Mouse (Mus musculus) stomach, embryonic 14.5 days (tissue): ENCODE measurements around the gene Atg9a. TPM values are rescaled to one million over a fixed set of nuclear protein-coding genes. Genes with fewer than 3 reads are reported as not detected.

ENCODE experiments used
- ATAC-seq: fragments of 200-750 bp; cut with Nextera tagmentation; 2 replicates; pipeline ENCODE4 v1.8.0; 2017; ENCODE audit warnings: low read depth, moderate TSS enrichment; ENCODE audit not compliant: insufficient number of reproducible peaks, insufficient read depth, low FRiP score
- H3K27ac ChIP-seq: fragments of 300-500 bp; sonication (generic); 2 replicates; pipeline ENCODE4 v1.5.1; 2014; ENCODE audit warnings: mild to moderate bottlenecking, low read length, moderate library complexity, mixed read lengths
- H3K27me3 ChIP-seq: fragments of 300-500 bp; sonication (generic); 2 replicates; pipeline ENCODE4 v1.6.1; 2014; ENCODE audit warnings: low read length, control low read depth, mixed read lengths; ENCODE audit not compliant: control insufficient read depth, insufficient read depth
- H3K36me3 ChIP-seq: fragments of 300-500 bp; sonication (generic); 2 replicates; pipeline ENCODE4 v1.6.1; 2014; ENCODE audit warnings: mild to moderate bottlenecking, control low read depth, low read length, moderate library complexity, mixed read lengths; ENCODE audit not compliant: control insufficient read depth, insufficient read depth
- H3K4me1 ChIP-seq: fragments of 300-500 bp; sonication (generic); 2 replicates; pipeline ENCODE4 v1.6.1; 2014; ENCODE audit warnings: low read length, control low read depth, mixed read lengths; ENCODE audit not compliant: control insufficient read depth, insufficient read depth
- H3K4me2 ChIP-seq: fragments of 300-500 bp; sonication (generic); replicated peaks from 2 replicates; pipeline ENCODE4 v1.6.1; 2014; ENCODE audit warnings: low read depth, low read length, control low read depth
- H3K4me3 ChIP-seq: fragments of 300-500 bp; sonication (generic); 2 replicates; pipeline ENCODE4 v1.5.1; 2014; ENCODE audit warnings: low read depth, low read length, control low read depth
- H3K9ac ChIP-seq: fragments of 300-500 bp; sonication (generic); replicated peaks from 2 replicates; pipeline ENCODE4 v1.6.1; 2014; ENCODE audit warnings: low read depth, mild to moderate bottlenecking, control low read depth, low read length, moderate library complexity, mixed read lengths
- H3K9me3 ChIP-seq: fragments of 300-500 bp; sonication (generic); 2 replicates; pipeline ENCODE4 v1.6.1; 2016; ENCODE audit warnings: low read depth, low read length, control low read depth; ENCODE audit not compliant: control insufficient read depth
- WGBS: fragments of 180-500 bp; shearing (Covaris S2); extraction: QIAGEN DNeasy Blood & Tissue Kit; methylation state at CpG from one replicate; pipeline ENCODE4 v1.1.7; 2014; 5-methylcytosine and 5-hydroxymethylcytosine counted together
- polyA plus RNA-seq: library from polyadenylated mRNA; unstranded; fragments of >200 nt; fragmentation: Nextera tagmentation; extraction: Ambion mirVana; gene quantifications from 2 replicates; pipeline ENCODE4 v1.2.1, GENCODE M21; 2014

Gene Atg9a
- polyA plus RNA-seq, 1 experiment from 2014 or later = 23.2 TPM

DNA sequence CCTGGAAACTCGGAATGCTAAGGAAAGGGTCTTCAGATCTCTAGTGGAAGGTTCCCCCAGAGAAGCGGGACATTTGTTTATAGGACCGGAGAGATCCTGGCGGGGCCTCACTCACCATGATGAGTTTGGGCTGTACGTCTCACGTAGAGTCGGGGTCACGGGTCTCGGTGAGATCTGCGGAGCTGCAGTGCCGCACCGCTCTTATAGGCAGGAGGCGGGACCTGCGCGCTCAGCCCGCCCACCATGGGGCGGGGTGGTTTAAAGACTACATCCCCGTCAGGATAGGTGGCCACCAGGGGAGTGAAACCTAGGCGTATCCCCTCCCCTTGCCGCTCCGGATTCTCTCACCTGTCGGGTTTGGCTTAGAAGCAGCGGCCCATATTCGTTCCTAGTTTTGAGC, 27.1 kb upstream of the Atg9a start:
- H3K9me3 ChIP-seq = no peaks in the 10 kb centered on the region
- peaks cover 10% of the 10 kb centered on the region for H3K27me3 ChIP-seq
- peak overlapping the region; percentile 51 for H3K4me3 ChIP-seq
- peak; percentile 89 for ATAC-seq
- H3K36me3 ChIP-seq = peaks cover 4% of the 10 kb centered on the region; the same call in 1 of the 2 replicates
- H3K4me1 ChIP-seq = peaks cover 9% of the 10 kb centered on the region; the same call in 1 of the 2 replicates
- peak overlapping the region; percentile 98 for H3K4me2 ChIP-seq
- under 1% methylated on average over 24 of the region's 24 CpGs for WGBS
- peak overlapping the region; percentile 47 for H3K9ac ChIP-seq
- no peak overlapping the region; the same call in 1 of the 2 replicates for H3K27ac ChIP-seq

DNA sequence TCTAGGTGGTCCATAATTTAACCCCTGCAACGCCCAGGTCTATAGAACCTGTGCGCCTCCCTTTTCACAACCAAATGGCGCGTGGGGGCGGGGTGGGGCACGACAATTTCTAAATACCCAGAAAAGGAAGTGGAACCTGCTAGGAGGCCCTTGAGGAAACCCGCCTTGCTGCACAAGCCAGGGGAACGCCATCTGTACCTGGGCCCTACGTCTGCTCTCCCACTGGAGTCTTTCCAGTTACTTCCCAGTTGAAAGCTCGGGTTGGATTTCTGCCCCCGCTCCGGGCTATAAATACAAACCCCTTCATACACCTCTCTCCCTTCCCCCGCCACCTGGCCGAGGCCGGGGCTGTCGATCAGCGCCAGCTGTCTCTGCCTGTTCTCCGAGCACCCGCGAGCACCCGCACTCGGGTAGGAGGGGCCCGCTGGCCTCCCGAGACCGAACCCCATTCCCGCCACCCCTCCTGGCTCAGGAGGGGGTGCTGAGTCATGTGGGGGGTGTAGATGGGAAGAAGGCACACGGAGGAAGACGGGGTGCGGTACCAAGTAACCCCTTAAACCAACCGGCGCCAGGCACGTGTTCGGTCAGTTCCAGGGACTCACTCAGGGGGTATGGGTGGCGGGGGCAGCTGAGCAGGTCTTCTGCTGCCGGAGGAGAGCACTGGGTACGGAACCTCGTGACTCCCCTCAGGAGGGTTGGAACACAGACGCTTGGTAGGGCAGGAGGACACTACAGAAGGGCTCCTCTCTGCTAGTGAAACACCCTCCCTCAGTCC, 26.4 kb upstream of the Atg9a start:
- Histone ChIP-seq H3K36me3 (peaks cover 10% of the 10 kb centered on the region; the same call in 1 of the 2 replicates), H3K4me3 (peak overlapping the region; percentile 51), H3K27me3 (peaks cover 10% of the 10 kb centered on the region), H3K9ac (peak overlapping the region; percentile 47), H3K9me3 (no peaks in the 10 kb centered on the region), H3K27ac (peak overlapping the region; percentile 44; the same call in 1 of the 2 replicates), H3K4me1 (peaks cover 9% of the 10 kb centered on the region; the same call in 1 of the 2 replicates), H3K4me2 (peak overlapping the region; percentile 98)
- peak; percentile 24 for ATAC-seq
- 1% methylated on average over 38 of the region's 38 CpGs for WGBS

DNA sequence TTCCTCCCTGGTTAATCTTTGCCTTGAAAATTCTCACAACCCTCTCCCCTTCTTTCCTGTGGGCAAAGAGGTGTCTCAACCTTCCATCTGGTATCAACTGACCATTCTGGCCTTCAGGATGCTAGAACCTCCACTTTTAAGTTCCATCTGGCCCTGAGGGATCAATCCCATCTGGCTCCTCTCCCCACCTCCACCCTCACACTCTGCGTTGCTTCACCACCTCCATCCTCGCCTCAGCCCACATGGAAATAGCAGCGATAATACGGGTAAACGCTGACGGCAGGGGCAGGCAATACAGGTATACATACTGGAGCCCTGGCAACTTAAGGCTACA, 25.9 kb upstream of the Atg9a start:
- 2% methylated on average over 6 of the region's 6 CpGs for WGBS
- ATAC-seq = no peak
- H3K36me3 ChIP-seq = peaks cover 16% of the 10 kb centered on the region; the same call in 1 of the 2 replicates
- peaks cover 10% of the 10 kb centered on the region; the same call in 1 of the 2 replicates for H3K4me1 ChIP-seq
- H3K4me2 ChIP-seq = peak overlapping the region; percentile 98
- H3K9ac ChIP-seq = 0 out of 2 replicates have a peak overlapping the region, but pooled peaks have one; percentile 47
- peak overlapping the region; percentile 51 for H3K4me3 ChIP-seq
- no peaks in the 10 kb centered on the region for H3K9me3 ChIP-seq
- H3K27ac ChIP-seq = peak overlapping the region; percentile 44; the same call in 1 of the 2 replicates
- H3K27me3 ChIP-seq = peaks cover 10% of the 10 kb centered on the region

DNA sequence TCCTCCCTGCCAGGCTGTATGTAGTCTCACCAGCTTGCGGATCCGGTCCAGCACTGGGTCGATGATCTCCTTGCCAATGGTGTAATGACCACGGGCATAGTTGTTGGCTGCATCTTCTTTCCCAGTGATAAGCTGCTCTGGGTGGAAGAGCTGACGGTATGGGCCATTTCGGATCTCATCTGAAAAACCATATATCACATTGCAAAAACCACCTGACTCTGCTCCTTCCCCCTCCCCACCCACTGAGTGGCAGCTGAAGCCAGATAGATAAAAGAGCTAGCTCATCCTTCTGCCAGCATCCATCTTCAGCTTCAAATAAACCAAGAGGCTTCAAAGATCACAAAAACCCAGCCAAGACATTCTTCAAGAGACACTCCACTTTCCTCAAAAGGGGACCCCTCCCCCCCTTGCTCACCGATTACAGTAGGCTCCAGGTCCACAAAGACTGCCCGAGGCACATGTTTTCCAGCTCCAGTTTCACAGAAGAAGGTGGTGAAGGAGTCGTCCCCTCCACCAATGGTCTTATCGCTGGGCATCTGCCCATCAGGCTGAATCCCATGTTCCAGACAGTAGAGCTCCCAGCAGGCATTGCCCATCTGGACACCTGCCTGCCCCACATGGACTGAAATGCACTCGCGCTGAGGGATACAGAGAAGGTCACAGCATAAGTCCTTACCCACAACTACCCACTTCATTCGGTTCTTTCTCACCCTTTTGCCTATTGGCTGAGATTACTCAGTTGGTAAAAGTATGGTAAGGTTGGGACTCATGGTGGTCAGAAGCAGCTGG, 25.0 kb upstream of the Atg9a start:
- 75% methylated on average over 13 of the region's 13 CpGs for WGBS
- Histone ChIP-seq H3K4me1 (peaks cover 14% of the 10 kb centered on the region; the same call in 1 of the 2 replicates), H3K9me3 (no peaks in the 10 kb centered on the region), H3K27ac (no peak overlapping the region), H3K27me3 (peaks cover 10% of the 10 kb centered on the region), H3K9ac (no peak overlapping the region), H3K4me3 (no peak overlapping the region), H3K36me3 (peaks cover 18% of the 10 kb centered on the region; the same call in 1 of the 2 replicates), H3K4me2 (no peak overlapping the region)
- ATAC-seq = no peak

DNA sequence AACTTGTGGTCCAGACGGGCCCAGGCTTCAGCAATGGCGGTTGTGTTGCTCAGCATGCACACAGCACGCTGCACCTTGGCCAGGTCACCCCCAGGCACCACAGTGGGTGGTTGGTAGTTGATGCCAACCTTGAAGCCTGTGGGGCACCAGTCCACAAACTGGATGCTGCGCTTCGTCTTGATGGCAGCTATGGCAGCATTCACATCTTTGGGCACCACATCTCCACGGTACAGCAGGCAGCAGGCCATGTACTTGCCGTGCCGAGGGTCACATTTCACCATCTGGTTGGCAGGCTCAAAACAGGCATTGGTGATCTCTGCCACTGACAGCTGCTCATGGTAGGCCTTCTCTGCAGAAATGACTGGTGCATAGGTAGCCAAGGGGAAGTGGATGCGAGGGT, 23.8 kb upstream of the Atg9a start:
- 91% methylated on average over 9 of the region's 9 CpGs for WGBS
- peaks cover 18% of the 10 kb centered on the region; the same call in 1 of the 2 replicates for H3K36me3 ChIP-seq
- H3K4me2 ChIP-seq = no peak overlapping the region
- H3K4me1 ChIP-seq = peaks cover 21% of the 10 kb centered on the region
- H3K9me3 ChIP-seq = no peaks in the 10 kb centered on the region
- H3K4me3 ChIP-seq = no peak overlapping the region
- no peak for ATAC-seq
- H3K27ac ChIP-seq = no peak overlapping the region
- peaks cover 7% of the 10 kb centered on the region for H3K27me3 ChIP-seq
- no peak overlapping the region for H3K9ac ChIP-seq

DNA sequence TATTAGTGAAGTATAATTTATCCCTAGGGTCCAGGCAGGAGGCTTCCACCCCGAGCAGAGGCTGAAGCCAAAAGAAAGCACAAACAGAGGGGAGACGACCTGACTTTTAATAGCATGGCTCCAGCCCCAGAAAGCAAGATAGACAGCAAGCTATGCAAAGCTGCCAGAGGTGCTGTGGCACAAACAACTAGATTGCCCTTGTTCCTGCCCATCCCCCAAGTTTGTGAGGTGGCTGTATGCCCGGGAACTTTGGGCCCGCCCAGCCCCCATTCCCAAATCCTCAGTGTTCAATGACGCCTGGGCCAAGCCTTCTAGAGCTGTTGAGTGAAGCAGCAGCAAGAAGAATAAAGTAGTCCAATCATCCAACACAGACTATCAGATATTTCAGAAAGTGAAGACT, 22.9 kb upstream of the Atg9a start:
- no peak for ATAC-seq
- Histone ChIP-seq H3K9ac (no peak overlapping the region), H3K27ac (peak overlapping the region; percentile 58; the same call in 1 of the 2 replicates), H3K4me2 (no peak overlapping the region), H3K36me3 (peaks cover 18% of the 10 kb centered on the region; the same call in 1 of the 2 replicates), H3K4me1 (peaks cover 27% of the 10 kb centered on the region), H3K27me3 (no peaks in the 10 kb centered on the region), H3K9me3 (no peaks in the 10 kb centered on the region), H3K4me3 (no peak overlapping the region)
- 65% methylated on average over 5 of the region's 5 CpGs for WGBS

DNA sequence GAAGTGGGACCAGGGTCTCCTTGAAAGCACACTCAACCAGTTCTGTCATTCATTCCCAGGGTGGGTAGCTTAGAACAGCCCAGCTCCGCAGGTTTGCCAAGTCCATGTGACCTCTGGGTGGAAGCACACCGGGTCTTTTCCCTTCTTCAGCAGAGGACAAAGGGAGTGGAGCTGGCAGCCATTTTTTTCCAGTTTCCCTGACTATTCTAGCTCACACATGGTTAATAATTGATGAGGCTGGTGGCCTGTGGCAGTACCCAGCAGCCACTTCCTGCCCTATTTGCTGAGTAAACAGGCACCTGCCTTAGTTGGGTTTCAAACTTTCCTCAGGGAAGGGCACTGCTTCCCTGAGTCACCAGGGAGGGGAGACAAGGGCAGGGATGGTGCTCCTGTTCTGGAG, 22.4 kb upstream of the Atg9a start:
- WGBS = 65% methylated on average over 2 of the region's 2 CpGs

DNA sequence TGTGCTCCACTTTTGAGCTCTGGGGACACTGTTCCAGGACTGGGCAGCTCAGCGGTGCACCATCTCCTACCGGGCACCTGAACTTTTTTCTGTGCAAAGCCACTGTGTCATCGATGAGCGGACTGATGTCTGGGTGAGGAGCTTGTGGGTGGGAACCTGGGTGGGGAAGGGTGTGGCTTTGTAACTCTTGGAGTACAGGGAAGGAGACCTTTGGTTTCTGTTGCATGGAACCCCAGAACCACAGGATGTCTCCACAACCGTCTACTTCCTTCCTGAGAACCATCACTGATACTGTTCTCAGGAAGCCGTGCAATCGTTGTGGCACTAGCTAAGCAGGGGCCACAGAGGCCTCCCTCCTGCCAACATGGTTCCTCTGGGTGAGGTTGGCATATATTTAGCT, 21.1 kb upstream of the Atg9a start:
- no peak overlapping the region for H3K27ac ChIP-seq
- ATAC-seq = no peak
- no peak overlapping the region for H3K4me2 ChIP-seq
- H3K9ac ChIP-seq = no peak overlapping the region
- H3K36me3 ChIP-seq = peaks cover 18% of the 10 kb centered on the region; the same call in 1 of the 2 replicates
- peaks cover 22% of the 10 kb centered on the region; the same call in 1 of the 2 replicates for H3K4me1 ChIP-seq
- H3K4me3 ChIP-seq = no peak overlapping the region
- no peaks in the 10 kb centered on the region for H3K9me3 ChIP-seq
- WGBS = 87% methylated on average over 7 of the region's 7 CpGs
- H3K27me3 ChIP-seq = no peaks in the 10 kb centered on the region

More for the DNA sequence above, 22.4 kb upstream of the Atg9a start:
- no peaks in the 10 kb centered on the region for H3K27me3 ChIP-seq
- no peak overlapping the region for H3K4me2 ChIP-seq
- no peak overlapping the region for H3K9ac ChIP-seq
- peaks cover 27% of the 10 kb centered on the region; the same call in 1 of the 2 replicates for H3K4me1 ChIP-seq
- H3K9me3 ChIP-seq = no peaks in the 10 kb centered on the region
- peak overlapping the region; percentile 77; the same call in 1 of the 2 replicates for H3K27ac ChIP-seq
- no peak overlapping the region for H3K4me3 ChIP-seq
- peaks cover 18% of the 10 kb centered on the region; the same call in 1 of the 2 replicates for H3K36me3 ChIP-seq
- peak; percentile 47 for ATAC-seq
